Mouse (Mus musculus): ENCODE data around the gene Ttll10.

The Ttll10 gene

DNA sequence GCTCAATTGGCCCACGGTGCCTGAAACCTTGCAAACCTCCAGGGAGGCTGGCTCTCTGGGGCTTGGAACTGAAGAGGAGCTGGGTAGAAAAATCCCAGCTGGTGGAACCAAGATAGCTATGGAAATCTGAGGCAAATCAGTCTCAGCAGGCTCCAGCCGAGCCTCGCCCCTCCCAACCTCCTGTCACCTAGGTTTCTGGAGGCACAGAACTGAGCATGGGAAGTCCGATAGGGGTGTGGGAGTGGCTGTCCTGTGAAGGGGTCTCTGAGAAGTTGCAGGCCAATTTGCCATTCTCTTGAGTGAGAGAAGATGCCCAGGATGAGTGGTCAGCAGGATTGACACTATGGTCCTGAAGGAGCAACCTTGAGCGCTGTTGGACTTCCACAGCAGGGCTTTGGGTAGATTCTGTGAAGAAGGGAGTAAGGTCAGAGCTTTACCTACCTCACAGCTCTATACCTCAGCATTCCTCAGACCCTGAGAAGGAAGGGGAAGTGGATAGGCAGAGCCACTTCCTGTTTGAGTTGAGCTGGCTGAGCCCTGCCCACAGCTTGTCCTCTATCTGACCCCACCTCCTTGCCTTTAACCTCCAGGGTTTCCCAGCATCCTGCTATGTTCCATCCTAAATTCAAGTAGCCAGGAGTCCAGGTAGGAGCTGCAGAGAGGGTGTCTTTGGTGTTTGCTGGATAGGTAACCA, 8.2 kb upstream of the Ttll10 start:
- DNase-seq (ENCODE audit: extremely low spot score, low read depth, low spot score) = no peak

DNA sequence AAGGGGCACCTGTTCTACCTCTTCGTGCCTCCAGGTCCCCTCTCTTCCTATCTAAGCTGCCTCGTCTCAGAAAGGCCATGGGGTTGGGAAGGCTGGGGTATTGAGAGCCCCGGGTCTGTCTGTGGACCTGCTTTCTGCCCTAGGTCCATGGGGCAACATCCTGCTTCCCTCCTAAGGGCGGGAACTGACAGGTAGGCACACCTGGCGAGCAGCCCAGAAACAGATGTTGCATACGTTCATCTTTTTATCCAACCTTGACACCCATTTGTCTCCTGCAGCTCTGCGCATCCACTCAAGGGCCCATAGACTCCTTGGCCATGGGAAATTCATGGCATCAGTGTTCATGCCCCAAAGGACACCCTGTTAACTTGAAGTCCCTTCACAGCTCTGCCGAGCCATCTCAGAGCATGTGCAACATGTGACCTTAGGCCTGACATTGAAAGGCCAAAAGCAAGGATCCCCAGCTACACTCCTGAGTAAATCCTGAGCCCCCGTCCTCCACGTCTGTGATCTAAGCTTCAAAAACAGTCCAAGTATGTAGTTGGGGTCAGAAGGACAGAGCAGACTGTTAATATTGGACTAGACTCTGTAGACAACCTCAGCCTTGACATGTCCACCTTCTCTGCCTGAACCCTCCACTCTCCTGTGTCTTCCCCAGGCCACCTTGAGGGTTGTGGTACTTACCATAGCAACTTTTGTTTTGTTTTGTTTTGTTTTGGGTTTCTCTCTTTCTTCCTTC, 6.1 kb upstream of the Ttll10 start:
- DNase-seq (ENCODE audit: extremely low spot score, low read depth, low spot score) = no peak

DNA sequence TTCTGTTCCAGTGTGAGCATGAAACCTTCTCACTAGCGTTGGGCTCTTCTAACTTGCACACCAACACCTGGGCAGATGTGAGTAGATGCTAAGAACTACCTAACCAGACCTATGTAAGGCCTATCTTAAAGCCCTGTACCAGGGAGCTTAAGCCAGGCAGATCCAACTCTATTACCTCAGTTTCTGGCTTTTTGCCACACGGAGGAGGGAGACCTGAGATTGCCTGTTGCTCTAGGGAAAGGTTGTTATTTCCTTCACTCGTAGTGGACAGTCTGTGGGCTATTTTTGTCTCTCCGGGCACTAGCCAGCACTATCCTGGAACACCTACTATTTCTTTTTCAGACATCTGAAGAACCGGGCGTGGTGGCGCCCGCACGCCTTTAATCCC, 5.3 kb upstream of the Ttll10 start:
- no peak for DNase-seq (ENCODE audit: extremely low spot score, low read depth, low spot score)

DNA sequence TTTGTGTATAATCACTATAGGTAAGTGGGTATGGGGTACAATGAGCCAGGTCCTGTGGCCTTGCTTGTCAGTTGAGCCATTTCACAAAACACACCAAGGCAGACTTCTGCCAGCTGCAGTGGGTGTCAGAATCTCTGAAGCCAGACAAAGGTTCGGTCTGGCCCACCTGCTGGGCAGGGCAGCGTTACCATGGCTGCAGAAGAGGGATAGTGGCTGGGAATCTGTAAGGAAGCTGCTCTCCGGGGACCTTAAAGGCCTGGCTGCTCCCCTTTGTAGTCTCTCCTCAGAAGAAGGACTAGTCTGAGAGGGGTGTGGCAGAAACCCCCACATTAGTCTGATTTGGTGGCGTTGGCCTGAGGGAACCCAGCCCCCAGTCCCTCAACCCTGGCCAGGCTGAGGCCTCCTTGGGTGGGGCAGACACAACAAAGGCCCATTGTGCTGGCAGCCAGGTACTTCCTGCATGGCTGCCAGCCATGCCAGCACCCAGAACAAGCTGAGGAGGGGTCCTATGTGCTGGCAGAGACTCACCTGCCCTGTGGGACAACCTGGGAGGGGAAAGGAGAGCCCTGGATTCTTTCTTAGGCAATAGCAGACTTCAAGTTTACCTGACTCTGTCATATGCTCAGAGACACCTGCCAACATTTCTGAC, 4.8 kb upstream of the Ttll10 start:
- no peak for DNase-seq (ENCODE audit: extremely low spot score, low read depth, low spot score)

DNA sequence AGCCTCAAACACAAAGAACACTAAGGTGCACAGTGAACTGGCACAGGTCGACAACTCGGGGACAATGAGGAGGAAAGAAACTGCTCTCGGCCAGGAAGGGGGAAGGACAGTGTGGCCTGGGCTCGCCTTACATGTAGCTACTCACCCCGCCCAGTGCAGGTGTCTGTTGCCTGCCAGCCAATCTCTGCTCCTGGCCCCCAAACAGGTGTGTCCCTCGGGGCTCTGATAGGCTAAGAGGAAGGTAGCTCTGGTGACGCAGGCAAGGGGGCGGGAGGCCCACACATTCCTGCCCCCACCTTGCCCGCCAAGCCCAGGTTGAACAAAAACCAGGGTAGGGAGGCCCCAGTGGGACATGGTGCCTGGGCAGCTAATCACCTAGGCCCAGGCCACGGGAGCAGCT, 499 bp upstream of the Ttll10 start:
- DNase-seq (ENCODE audit: extremely low spot score, low read depth, low spot score) = no peak

DNA sequence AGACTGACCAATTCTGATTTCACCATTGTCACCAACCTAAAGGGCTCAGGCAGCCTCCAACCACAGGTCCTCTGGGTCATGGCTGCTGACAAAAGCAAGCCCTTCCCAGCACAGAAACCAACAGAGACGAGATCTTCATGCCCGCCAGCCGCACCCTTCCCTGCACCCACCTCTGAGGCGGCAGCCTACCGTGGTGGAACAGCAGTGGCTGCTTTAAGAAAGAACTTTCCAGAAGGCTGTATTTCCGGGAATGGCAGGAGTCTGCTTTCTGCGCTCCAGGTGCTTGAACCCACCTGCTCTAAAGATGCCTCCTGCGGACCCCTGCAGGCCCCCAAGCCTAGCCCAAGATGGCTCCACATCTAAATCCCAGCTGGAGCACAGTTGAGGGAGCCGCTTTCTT, 388 bp downstream of the Ttll10 start:
- no peak for DNase-seq (ENCODE audit: extremely low spot score, low read depth, low spot score)

DNA sequence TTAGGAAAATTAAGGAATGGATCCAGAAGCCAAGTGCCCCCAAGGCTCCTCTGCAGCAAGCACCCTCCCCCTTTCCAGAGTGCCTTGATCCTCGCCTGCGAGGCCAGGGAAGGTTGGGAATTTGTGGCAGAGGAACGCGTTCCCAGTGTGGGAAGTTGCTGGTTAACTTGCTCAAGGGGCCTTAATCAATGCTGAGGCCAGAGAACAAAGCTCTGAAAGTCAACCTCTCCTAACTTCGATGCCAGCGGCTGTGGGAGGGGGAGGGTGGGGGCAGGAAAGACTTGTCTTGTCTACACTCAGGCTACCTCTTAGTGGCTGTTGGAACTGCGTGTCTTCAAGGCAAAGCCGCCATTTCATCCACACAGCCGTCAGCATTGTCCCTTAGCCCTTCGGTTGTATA, 1.5 kb downstream of the Ttll10 start:
- DNase-seq (ENCODE audit: extremely low spot score, low read depth, low spot score) = no peak

DNA sequence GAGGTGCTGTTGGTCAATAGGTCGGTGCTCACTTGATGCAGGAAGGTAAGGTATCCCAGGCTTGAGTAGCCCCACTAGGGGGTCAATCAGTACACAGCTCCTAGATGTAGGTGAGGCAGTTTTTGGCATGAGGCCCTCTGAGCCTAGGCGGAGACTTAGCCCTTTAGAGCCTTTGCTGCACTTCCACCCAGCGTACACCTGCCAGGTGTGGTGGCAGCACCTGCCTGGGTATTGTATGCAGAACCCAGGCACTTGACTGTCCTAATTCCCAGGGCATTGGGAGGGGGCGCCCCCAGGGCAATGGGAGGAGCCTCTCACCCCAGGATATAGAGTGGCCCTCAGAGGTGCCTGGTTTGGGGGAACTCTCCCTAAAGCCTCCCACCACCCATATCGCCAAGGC, 4.0 kb downstream of the Ttll10 start:
- DNase-seq (ENCODE audit: extremely low spot score, low read depth, low spot score) = no peak

DNA sequence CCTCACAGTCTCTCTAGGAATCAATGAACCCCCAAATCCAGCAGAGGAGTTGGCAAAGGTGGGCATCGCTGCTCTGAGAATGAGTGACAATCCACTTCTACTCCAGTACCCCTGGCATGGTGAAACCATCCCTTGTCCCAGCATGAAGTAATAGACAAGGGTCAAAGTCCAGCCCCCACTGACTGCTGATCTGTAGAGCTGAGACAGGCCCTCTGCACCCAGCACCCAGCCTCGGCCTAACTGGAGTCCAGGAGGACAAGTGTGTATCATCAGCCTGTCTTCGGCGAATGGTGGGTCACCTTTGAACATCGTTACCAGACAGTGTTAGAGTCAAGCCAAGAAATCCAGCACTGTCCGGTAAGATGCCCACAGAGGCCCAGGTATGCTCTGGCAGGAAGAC, 4.6 kb downstream of the Ttll10 start:
- no peak for DNase-seq (ENCODE audit: extremely low spot score, low read depth, low spot score)

DNA sequence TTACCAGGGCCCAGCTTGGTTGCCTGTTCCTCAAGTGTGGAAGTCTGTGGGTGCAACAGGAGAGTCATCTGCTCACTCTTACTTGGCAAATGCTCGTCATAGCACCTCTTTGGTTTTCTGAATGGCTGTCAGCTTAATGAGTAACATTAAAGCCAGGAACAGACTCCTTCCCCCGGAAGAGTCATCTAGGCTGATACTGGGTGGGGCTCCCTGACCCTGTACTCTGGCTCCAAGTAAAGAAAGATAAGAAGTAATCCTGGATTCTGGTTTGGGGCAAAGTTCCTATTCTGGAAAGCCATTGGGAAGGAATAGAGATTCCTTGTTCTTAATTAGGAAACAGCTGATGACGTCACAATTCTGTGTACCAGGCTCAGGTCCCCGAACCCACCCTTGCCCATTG, 5.1 kb downstream of the Ttll10 start:
- no peak for DNase-seq (ENCODE audit: extremely low spot score, low read depth, low spot score)

DNA sequence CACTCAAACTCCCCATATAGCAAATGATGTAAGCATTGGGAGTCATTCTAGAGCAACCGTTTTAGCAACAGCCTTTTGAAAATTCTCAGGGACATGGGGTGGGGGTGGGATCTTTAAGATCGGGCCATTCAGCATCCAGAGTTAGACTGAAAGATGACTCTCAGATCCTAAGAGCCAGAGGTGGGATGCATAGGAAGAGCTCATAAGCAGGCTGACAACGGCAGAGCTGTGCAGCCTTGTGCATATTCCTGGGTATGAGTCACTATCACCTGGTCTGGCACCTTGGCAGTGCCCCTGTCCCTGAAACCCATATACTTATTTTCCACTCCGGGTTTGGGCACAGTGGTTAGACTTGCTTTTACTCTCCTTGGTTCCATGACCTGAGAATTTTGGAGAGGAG, 6.1 kb downstream of the Ttll10 start:
- DNase-seq (ENCODE audit: extremely low spot score, low read depth, low spot score) = no peak

DNA sequence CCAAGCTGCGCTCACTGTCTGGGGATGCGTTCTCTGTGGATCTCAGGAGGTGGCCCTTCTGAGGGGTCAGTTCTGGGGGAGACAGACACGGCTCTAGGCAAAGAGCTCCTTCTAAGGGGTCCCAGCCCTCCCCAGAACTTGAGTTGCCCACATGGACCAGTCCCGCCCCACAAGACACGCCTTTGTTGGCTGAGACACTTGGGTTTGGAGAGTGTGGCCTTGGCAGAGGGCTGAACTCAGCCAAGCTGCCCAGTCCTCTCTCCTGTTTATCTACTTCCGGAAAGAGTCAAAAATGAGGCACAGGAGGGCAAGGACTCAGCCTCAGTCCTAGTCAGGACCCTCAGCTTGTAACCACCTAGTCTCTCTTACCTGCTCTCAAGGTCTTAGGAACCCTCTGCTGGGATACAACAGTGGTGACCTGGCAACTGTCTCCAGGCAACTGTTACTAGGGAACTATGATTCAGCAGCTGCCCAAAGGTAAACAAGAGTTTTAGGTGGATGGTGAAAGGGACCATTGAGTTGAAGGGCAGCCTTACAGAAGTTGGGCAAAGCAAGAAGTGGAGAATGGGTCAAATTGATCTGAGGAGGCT, 8.7 kb downstream of the Ttll10 start:
- no peak for DNase-seq (ENCODE audit: extremely low spot score, low read depth, low spot score)

DNA sequence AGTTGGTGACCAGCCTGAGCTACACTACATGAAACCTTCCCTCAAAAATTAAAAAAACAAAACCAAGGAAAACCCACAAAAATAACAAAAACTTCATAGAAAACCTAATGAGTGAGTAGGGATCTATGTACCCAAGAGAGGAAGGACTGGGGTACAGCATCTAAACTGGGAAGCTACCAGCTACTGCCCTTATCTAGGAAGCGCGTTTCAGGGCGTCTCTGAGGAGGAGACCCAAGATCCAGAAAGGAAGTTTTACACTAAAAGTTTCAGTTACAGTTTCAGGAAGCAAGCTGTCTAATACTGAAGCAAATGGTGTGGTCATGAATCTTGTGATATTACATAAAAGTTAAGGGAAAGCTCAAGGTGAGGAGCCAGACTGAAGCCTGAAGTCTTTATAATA, 9.4 kb downstream of the Ttll10 start:
- DNase-seq (ENCODE audit: extremely low spot score, low read depth, low spot score) = no peak

DNA sequence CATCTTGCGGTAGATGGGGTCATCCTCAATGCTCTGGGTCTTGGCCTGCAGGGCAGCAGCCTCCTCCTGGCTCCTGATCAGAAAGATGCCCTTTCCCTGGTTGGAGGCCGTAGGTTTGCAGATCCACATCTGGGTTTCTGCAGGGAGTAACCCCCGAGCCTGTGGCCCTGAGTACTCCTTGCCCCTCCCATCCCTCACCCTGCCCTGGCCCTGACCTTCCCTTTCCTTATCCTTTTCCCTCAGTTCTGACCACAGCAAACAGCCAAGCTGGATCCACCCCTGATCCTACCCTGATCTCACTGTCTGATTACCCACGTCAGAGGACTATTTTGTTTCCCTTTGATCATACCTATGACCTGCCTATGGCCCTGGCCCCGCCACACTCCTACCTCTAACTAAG, 14.5 kb downstream of the Ttll10 start:
- DNase-seq (ENCODE audit: extremely low spot score, low read depth, low spot score) = no peak

DNA sequence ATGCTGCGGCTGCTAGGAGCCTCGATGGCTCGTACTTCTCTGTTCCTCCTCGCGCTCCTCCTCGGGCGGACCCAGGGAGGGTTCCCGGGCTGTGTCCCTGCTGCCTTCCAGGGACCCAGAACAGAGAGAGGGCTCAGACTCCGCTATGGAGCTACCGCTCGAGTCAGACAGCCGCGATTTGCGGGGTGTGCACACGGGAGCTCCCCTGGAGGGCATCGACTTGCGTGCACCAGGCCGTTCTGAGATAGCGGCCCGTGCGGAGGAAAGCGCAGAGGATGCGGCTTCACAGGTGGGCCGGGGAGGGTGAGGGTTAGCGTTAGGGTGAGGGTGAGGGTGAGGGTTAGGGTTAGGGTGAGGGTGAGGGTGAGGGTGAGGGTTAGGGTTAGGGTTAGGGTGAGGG, 24.3 kb downstream of the Ttll10 start:
- no peak for DNase-seq (ENCODE audit: extremely low spot score, low read depth, low spot score)

DNA sequence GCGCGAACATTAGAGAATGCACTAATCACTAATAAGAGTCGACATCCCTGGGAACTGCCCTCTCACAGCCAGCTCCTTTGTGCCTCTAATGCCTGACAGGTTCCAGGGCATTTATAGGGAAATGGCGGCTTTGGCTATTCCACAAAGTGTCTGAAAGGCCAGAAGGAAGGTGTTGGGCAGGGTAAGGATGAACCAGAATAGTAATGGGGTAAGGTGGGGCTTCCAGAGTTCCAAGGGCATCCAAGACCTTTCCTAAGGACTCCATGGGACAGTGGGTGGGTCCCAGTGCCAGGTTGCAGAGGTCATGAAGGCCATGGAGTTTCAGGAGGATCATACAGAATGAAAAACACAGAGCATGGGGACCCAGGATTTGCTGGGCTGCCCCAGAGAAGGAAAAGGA, 24.9 kb downstream of the Ttll10 start:
- no peak for DNase-seq (ENCODE audit: extremely low spot score, low read depth, low spot score)

DNA sequence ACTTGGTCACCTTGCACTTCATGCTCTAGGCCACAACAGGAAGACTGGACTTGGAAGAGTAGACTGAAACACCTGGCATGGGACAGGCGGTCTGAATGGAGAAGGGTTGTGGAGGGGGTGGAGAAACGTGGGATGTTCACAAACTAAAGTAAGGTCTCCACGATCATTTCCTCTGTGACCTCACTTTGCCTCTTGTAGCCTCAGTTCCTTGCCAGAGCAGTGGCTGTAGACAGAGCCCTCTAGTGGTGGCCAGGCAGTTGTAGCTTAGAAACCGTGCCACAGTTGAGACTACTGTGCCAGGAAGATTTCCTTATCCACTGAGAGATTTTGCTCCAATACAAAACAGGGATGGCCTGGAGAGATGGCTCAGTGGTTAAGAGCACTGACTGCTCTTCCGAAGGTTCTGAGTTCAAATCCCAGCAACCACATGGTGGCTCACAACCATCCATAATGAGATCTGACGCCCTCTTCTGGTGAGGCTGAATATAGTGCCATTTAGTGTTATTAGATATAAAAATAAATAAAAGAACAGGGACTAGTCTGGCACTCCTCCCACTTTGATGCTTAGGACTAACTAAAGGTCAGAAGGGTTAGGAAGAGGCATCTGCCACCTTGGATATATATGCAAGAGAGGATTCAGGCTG, 25.6 kb downstream of the Ttll10 start:
- no peak for DNase-seq (ENCODE audit: extremely low spot score, low read depth, low spot score)

DNA sequence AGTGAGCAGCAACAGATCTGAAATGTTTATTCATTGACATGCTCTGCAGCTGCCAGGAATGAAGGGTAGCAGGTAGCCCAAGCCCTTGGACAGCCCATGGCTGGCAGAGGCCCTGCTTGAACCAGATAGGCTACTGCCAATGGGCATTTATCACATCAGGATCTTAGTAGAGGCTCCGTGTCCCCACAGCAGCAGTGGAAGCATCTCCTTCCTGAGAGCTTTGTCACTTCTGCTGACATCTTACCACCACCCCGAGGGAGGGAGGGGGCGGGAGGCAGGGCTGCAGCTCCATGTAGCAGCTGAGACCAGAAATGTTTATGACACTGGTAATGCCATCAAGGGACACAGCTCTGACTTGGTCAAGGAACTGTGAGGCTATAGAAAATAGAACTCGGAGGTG, 26.4 kb downstream of the Ttll10 start:
- no peak for DNase-seq (ENCODE audit: extremely low spot score, low read depth, low spot score)

DNA sequence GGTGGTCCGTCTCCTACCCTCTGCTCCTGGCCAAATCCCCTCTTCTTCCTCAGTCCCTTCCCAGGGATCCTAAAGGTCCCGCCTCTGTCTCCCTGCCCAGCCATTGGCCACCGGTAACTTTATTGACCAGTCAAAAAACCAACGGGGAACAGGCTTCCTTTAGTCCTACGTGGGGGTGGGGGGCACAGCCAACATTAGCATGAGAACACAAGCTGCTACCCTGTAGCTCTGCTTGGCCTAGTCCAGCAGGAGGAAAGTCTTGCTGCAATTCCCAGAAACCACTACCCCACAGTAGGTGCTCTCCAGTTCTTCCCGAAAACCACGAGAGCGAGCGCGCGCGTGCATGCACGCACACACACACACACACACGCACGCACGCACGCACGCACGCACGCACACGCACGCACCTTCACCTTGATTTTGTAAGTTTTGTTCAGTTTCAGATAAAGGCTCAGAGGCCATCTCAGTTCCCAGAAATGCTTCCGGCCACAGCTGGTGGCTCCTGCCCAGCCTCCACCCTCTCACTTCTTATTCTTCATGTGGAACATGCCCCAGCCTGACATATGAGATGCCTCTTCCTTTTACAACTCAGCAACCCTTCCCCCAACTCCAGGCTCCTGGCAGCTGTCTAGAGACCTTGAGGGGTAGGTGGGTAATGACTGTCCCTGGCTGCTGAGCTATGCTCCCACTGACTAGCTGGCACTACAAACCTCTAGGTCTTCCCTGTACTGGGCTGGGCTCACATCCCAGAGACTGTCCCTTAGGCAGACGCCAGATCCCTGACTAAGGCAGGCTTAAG, 27.4 kb downstream of the Ttll10 start:
- DNase-seq (ENCODE audit: extremely low spot score, low read depth, low spot score) = no peak

DNA sequence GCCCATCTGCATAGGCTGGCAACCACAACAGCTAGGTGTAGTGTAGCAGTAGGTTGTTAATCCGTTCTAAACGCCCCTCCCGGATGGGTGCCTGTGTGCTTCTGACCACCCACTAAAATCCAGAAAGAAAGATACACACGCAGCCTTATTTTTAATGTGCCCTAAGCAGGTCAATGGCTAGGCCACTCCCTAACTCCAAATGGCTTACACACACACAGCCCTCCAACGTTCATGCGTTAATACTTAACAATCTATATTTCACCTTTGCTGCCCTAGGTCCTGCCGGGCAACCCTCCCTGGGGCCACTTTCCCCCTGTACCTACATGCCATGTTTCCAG, 28.0 kb downstream of the Ttll10 start:
- DNase-seq (ENCODE audit: extremely low spot score, low read depth, low spot score) = no peak

DNA sequence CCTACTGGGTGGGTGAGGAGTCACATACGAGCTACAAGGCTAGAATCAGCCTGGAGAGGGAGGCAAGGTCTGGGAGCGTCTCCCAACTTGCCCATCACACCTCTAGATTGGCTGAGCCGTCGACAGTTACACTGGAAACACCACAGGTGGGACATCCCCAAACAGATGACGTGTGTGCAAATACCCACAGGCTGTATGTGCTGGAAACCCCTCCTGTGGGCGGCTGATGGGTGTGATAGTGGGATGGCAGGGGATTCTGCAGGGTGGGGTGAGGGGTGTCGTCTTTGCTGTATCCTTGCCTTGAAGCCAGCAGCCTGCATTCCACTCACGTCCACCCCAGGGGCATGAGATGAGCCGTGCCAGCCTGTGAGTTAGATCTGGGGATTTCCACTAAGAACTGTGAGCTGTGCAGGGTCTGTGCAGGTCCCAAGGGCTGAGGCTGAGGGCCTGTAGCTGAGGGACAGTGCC, 28.5 kb downstream of the Ttll10 start:
- no peak for DNase-seq (ENCODE audit: extremely low spot score, low read depth, low spot score)

Measured in hindlimb bud, embryonic 11.5 days (tissue).